Mouse (Mus musculus): ENCODE data around the gene Fhad1. TPM values are rescaled to one million over a fixed set of nuclear protein-coding genes. Genes with fewer than 3 reads are reported as not detected.
"Not testable (repeated sequence)": the region's sequence is repeated elsewhere in the genome, so short reads cannot be mapped to it uniquely, and the experiment has no call there.

Fhad1 gene
- total and polyA plus RNA-seq, 3 experiments = 4.8 to 8.6 (median 5.5) TPM

GRCm38 (mm10) chr4:142053661-142054448 lies 39.0 kb upstream of the Fhad1 start:
- Histone ChIP-seq H3K9me3 (replicated peaks; ENCODE audit: low read length) (no peaks in the 10 kb centered on the region), H3K4me3 (replicated peaks in 1 of 3; ENCODE audit: low read depth in 2 of 3, low read length in 2 of 3, poor library complexity in 1 of 3) (no peak overlapping the region), H3K27me3 (replicated peaks) (no peaks in the 10 kb centered on the region), H3K36me3 (replicated peaks in 1 of 2; ENCODE audit: control insufficient read depth in 1 of 2, insufficient read depth in 1 of 2, low read length in 1 of 2) (no peaks in the 10 kb centered on the region), H3K4me1 (ENCODE audit: control insufficient read depth in 1 of 2, insufficient read depth in 2 of 2) (peaks cover 6 to 23% of the 10 kb centered on the region in 2 experiments; a peak in 3 of 4 replicates), H3K9ac (ENCODE audit: insufficient read depth, low read depth) (no peak overlapping the region), H3K79me2 (replicated peaks; ENCODE audit: control insufficient read depth, extremely low read depth, insufficient read depth, poor library complexity, severe bottlenecking) (no peaks in the 10 kb centered on the region), H3K27ac (ENCODE audit: insufficient read depth, low read depth) (no peak overlapping the region), H3K4me2 (ENCODE audit: insufficient read depth, low read depth, poor library complexity, severe bottlenecking) (no peak overlapping the region)
- dilution Hi-C loops (cut with MboI; ENCODE audit: extremely low pct_ligation_motif_present, extremely low pct_unique_long_range_greater_than_20kb, low sequenced_read_pairs) (no loop called here), in situ Hi-C loops (cut with MboI; ENCODE audit: low pct_ligation_motif_present, low pct_unique_long_range_greater_than_20kb, low sequenced_read_pairs) (no loop called here)
- no peak for TF ChIP-seq NRF1 (IDR thresholded peaks at IDR 0.05; ENCODE audit: low read depth, low read length)
- no peak for TF ChIP-seq CHD1 (IDR thresholded peaks at IDR 0.05; ENCODE audit: low read depth, low read length)
- TF ChIP-seq SMC3 (IDR thresholded peaks at IDR 0.05; ENCODE audit: low read depth, low read length) = no peak
- no peak for TF ChIP-seq ZKSCAN1 (IDR thresholded peaks at IDR 0.05; ENCODE audit: borderline replicate concordance, low read depth, low read length)
- TF ChIP-seq PAX5 (IDR thresholded peaks at IDR 0.05; ENCODE audit: low read length) = no peak
- TF ChIP-seq CHD2 (IDR thresholded peaks at IDR 0.05; ENCODE audit: low read length) = no peak
- no peak for TF ChIP-seq JUND (conservative IDR thresholded peaks at IDR 0.05; ENCODE audit: low read depth, low read length)
- TF ChIP-seq RAD21 (IDR thresholded peaks at IDR 0.05; ENCODE audit: low read depth, low read length) = no peak
- no peak for DNase-seq (ENCODE audit: extremely low read depth)

DNA sequence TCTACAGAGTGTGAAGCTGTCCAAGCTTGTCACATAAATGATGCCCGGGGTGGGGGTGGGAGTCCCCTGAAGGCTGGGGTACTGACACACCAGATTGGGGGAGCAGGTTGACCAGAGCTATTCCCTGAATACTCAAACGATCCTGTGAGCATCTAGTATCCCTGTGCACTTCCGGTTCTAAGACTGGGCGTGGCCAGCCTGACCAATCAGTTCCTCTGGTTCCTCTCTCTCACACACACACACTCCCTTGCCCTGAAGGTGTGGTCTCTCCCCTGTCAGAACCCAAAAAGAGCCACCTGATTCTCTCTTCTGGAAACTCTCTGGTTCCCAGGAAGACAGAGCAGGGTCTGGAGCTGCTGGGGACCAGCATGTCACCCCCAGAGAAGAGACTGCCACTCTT lies 38.4 kb upstream of the Fhad1 start:
- TF ChIP-seq USF2 (conservative IDR thresholded peaks at IDR 0.05; ENCODE audit: low read depth, low read length) (no peak), EP300 (IDR thresholded peaks at IDR 0.05; ENCODE audit: low read length) (no peak), JUND (conservative IDR thresholded peaks at IDR 0.05; ENCODE audit: low read depth, low read length) (no peak), ZNF384 (IDR thresholded peaks at IDR 0.05; ENCODE audit: low read depth, low read length) (no peak)
- Histone ChIP-seq H3K4me3 (replicated peaks in 1 of 3; ENCODE audit: low read depth in 2 of 3, low read length in 2 of 3, poor library complexity in 1 of 3) (no peak overlapping the region), H3K9ac (ENCODE audit: insufficient read depth, low read depth) (no peak overlapping the region), H3K4me1 (ENCODE audit: control insufficient read depth in 1 of 2, insufficient read depth in 2 of 2) (peaks cover 6 to 23% of the 10 kb centered on the region in 2 experiments; a peak in 3 of 4 replicates), H3K4me2 (ENCODE audit: insufficient read depth, low read depth, poor library complexity, severe bottlenecking) (no peak overlapping the region), H3K27ac (ENCODE audit: insufficient read depth, low read depth) (no peak overlapping the region), H3K36me3 (replicated peaks in 1 of 2; ENCODE audit: control insufficient read depth in 1 of 2, insufficient read depth in 1 of 2, low read length in 1 of 2) (no peaks in the 10 kb centered on the region), H3K79me2 (replicated peaks; ENCODE audit: control insufficient read depth, extremely low read depth, insufficient read depth, poor library complexity, severe bottlenecking) (no peaks in the 10 kb centered on the region), H3K27me3 (replicated peaks) (no peaks in the 10 kb centered on the region), H3K9me3 (replicated peaks; ENCODE audit: low read length) (no peaks in the 10 kb centered on the region)
- in situ Hi-C loops (cut with MboI; ENCODE audit: low pct_ligation_motif_present, low pct_unique_long_range_greater_than_20kb, low sequenced_read_pairs) = no loop called here
- DNase-seq (ENCODE audit: extremely low read depth) = no peak
- dilution Hi-C loops (cut with MboI; ENCODE audit: extremely low pct_ligation_motif_present, extremely low pct_unique_long_range_greater_than_20kb, low sequenced_read_pairs) = no loop called here

GRCm38 (mm10) chr4:142052391-142053132 lies 37.7 kb upstream of the Fhad1 start:
- H3K4me2 ChIP-seq (ENCODE audit: insufficient read depth, low read depth, poor library complexity, severe bottlenecking) = no peak overlapping the region

DNA sequence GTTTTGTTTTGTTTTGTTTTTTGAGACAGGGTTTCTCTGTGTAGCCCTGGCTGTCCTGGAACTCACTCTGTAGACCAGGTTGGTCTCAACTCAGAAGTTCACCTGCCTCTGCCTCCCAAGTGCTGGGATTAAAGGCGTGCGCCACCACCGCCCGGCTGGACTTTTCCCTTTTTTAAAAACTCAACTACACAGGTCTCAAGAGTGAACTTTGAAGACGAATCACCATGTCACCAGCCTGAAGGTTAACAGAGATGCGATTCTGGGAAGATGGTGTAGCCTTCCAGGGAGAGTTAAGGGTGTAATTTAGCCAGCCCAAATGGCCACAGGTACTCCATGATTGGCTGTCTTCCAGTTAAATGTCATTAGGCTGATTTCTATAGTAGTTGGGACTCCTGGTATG lies 37.0 kb upstream of the Fhad1 start:
- H3K79me2 ChIP-seq (replicated peaks; ENCODE audit: control insufficient read depth, extremely low read depth, insufficient read depth, poor library complexity, severe bottlenecking); H3K9me3 ChIP-seq (replicated peaks; ENCODE audit: low read length); H3K27ac ChIP-seq (ENCODE audit: insufficient read depth, low read depth); dilution Hi-C loops (cut with MboI; ENCODE audit: extremely low pct_ligation_motif_present, extremely low pct_unique_long_range_greater_than_20kb, low sequenced_read_pairs); H3K9ac ChIP-seq (ENCODE audit: insufficient read depth, low read depth); H3K36me3 ChIP-seq (replicated peaks in 1 of 2; ENCODE audit: control insufficient read depth in 1 of 2, insufficient read depth in 1 of 2, low read length in 1 of 2); H3K4me3 ChIP-seq (replicated peaks in 1 of 3; ENCODE audit: low read depth in 2 of 3, low read length in 2 of 3, poor library complexity in 1 of 3); H3K4me2 ChIP-seq (ENCODE audit: insufficient read depth, low read depth, poor library complexity, severe bottlenecking); DNase-seq (ENCODE audit: extremely low read depth); H3K27me3 ChIP-seq (replicated peaks); in situ Hi-C loops (cut with MboI; ENCODE audit: low pct_ligation_motif_present, low pct_unique_long_range_greater_than_20kb, low sequenced_read_pairs): not testable (repeated sequence)
- peaks cover 6 to 28% of the 10 kb centered on the region in 2 experiments; a peak in 3 of 4 replicates for H3K4me1 ChIP-seq (ENCODE audit: control insufficient read depth in 1 of 2, insufficient read depth in 2 of 2)

More at GRCm38 (mm10) chr4:142052391-142053132, 37.7 kb upstream of the Fhad1 start:
- H3K27ac ChIP-seq (ENCODE audit: insufficient read depth, low read depth) = no peak overlapping the region
- no peaks in the 10 kb centered on the region for H3K27me3 ChIP-seq (replicated peaks)
- H3K79me2 ChIP-seq (replicated peaks; ENCODE audit: control insufficient read depth, extremely low read depth, insufficient read depth, poor library complexity, severe bottlenecking) = no peaks in the 10 kb centered on the region
- in situ Hi-C loops (cut with MboI; ENCODE audit: low pct_ligation_motif_present, low pct_unique_long_range_greater_than_20kb, low sequenced_read_pairs) (no loop called here), dilution Hi-C loops (cut with MboI; ENCODE audit: extremely low pct_ligation_motif_present, extremely low pct_unique_long_range_greater_than_20kb, low sequenced_read_pairs) (no loop called here)
- no peak for DNase-seq (ENCODE audit: extremely low read depth)
- no peaks in the 10 kb centered on the region for H3K36me3 ChIP-seq (replicated peaks in 1 of 2; ENCODE audit: control insufficient read depth in 1 of 2, insufficient read depth in 1 of 2, low read length in 1 of 2)
- H3K9me3 ChIP-seq (replicated peaks; ENCODE audit: low read length) = no peaks in the 10 kb centered on the region
- no peak overlapping the region for H3K4me3 ChIP-seq (replicated peaks in 1 of 3; ENCODE audit: low read depth in 2 of 3, low read length in 2 of 3, poor library complexity in 1 of 3)
- TF ChIP-seq KAT2A (IDR thresholded peaks at IDR 0.05; ENCODE audit: insufficient replicate concordance, low read length) (no peak), MXI1 (IDR thresholded peaks at IDR 0.05; ENCODE audit: low read depth, low read length) (no peak), ZKSCAN1 (IDR thresholded peaks at IDR 0.05; ENCODE audit: borderline replicate concordance, low read depth, low read length) (no peak), PAX5 (IDR thresholded peaks at IDR 0.05; ENCODE audit: low read length) (no peak), CHD2 (IDR thresholded peaks at IDR 0.05; ENCODE audit: low read length) (no peak), E2F4 (IDR thresholded peaks at IDR 0.05; ENCODE audit: insufficient replicate concordance, low read depth, low read length) (no peak), TCF12 (IDR thresholded peaks at IDR 0.05; ENCODE audit: low read depth, low read length) (no peak), IRF4 (IDR thresholded peaks at IDR 0.05; ENCODE audit: low read depth, low read length) (no peak), JUN (IDR thresholded peaks at IDR 0.05; ENCODE audit: insufficient read depth, low read depth, low read length) (no peak), POLR2AphosphoS2 (IDR thresholded peaks at IDR 0.05; ENCODE audit: low read depth, low read length) (no peak)
- H3K4me1 ChIP-seq (ENCODE audit: control insufficient read depth in 1 of 2, insufficient read depth in 2 of 2) = peaks cover 6 to 23% of the 10 kb centered on the region in 2 experiments; a peak in 3 of 4 replicates
- no peak overlapping the region for H3K9ac ChIP-seq (ENCODE audit: insufficient read depth, low read depth)
